Mouse (Mus musculus) B cell, adult 2 months (primary cell): Measurements from ENCODE around the gene Cpa5.
A peak's percentile ranks its signal among the peaks of the same experiment; 100 is the strongest.

Experiments used
- DNase-seq, 2 experiments: peaks; one replicate each; pipeline ENCODE4 v3.0.0; 2022

The Cpa5 gene

GRCm38 (mm10) chr6:30604342-30604867, 6.4 kb upstream of the Cpa5 start:
- DNase-seq: no peak

GRCm38 (mm10) chr6:30605111-30605510, 5.7 kb upstream of the Cpa5 start:
- DNase-seq: no peak

- no peak for DNase-seq
These were observed 5.1 kb upstream of the Cpa5 start for GRCm38 (mm10) chr6:30605672-30606071.

- no peak for DNase-seq
These were observed 402 bp downstream of the Cpa5 start for GRCm38 (mm10) chr6:30611212-30611611.

- no peak for DNase-seq
These were observed 3.4 kb downstream of the Cpa5 start for GRCm38 (mm10) chr6:30614251-30614650.

- DNase-seq: no peak
These were observed 4.9 kb downstream of the Cpa5 start for GRCm38 (mm10) chr6:30615741-30616140.

GRCm38 (mm10) chr6:30616491-30616941, 5.7 kb downstream of the Cpa5 start:
- DNase-seq: peak in 1 of 2 experiments; percentile 6

GRCm38 (mm10) chr6:30617020-30617958, 6.5 kb downstream of the Cpa5 start:
- DNase-seq: peak; percentile 8

- no peak for DNase-seq
These were observed 7.3 kb downstream of the Cpa5 start for GRCm38 (mm10) chr6:30617959-30618590.

GRCm38 (mm10) chr6:30618735-30619134, 7.9 kb downstream of the Cpa5 start:
- DNase-seq: no peak

- DNase-seq: no peak
These were observed 8.8 kb downstream of the Cpa5 start for GRCm38 (mm10) chr6:30619606-30620005.

GRCm38 (mm10) chr6:30620591-30620990, 9.8 kb downstream of the Cpa5 start:
- no peak for DNase-seq

GRCm38 (mm10) chr6:30620994-30621393, 10.2 kb downstream of the Cpa5 start:
- no peak for DNase-seq

GRCm38 (mm10) chr6:30621986-30622389, 11.2 kb downstream of the Cpa5 start:
- DNase-seq: no peak

- DNase-seq: no peak
These were observed 14.0 kb downstream of the Cpa5 start for GRCm38 (mm10) chr6:30624763-30625162.

GRCm38 (mm10) chr6:30628152-30628551, 17.3 kb downstream of the Cpa5 start:
- DNase-seq: no peak

- no peak for DNase-seq
These were observed 19.2 kb downstream of the Cpa5 start for GRCm38 (mm10) chr6:30629989-30630388.

GRCm38 (mm10) chr6:30635361-30635862, 24.6 kb downstream of the Cpa5 start:
- no peak for DNase-seq

GRCm38 (mm10) chr6:30636186-30636842, 25.5 kb downstream of the Cpa5 start:
- DNase-seq: no peak

GRCm38 (mm10) chr6:30638674-30639268, 28.0 kb downstream of the Cpa5 start, which contains the start of gene Cpa1:
TSS of gene Cpa1 (plus strand) at chr6:30639218.
- no peak for DNase-seq

GRCm38 (mm10) chr6:30643694-30644460, 33.1 kb downstream of the Cpa5 start:
- DNase-seq: no peak

GRCm38 (mm10) chr6:30644462-30644861, 33.7 kb downstream of the Cpa5 start:
- DNase-seq: no peak
